Mouse (Mus musculus) common myeloid progenitor, adult 5-6 weeks (primary cell): Measurements from ENCODE around the gene Lrit3. TPM values are rescaled to one million over a fixed set of nuclear protein-coding genes. Genes with fewer than 3 reads are reported as not detected.
A peak's percentile ranks its signal among the peaks of the same experiment; 100 is the strongest.
"Not testable (repeated sequence)": the region's sequence is repeated elsewhere in the genome, so short reads cannot be mapped to it uniquely, and the experiment has no call there.

Experiments used
- ATAC-seq: replicated peaks from 2 replicates; pipeline ENCODE4 v1.8.0; 2016; ENCODE audit warnings: low read depth, mild to moderate bottlenecking, moderate TSS enrichment, inconsistent platforms; ENCODE audit not compliant: poor library complexity, severe bottlenecking
- total RNA-seq: library from RNA; stranded (forward); fragments of 200-1000, 187-1606 nt; gene quantifications from 2 replicates; pipeline ENCODE4 v1.2.3, GENCODE M21; 2017

Lrit3 gene
- total RNA-seq, 1 experiment from 2014 or later, result not detected

- ATAC-seq, result no peak
Observed at GRCm38 (mm10) chr3:129782746-129783145, 21.1 kb downstream of the Lrit3 start.

- ATAC-seq, result no peak
Observed at GRCm38 (mm10) chr3:129781435-129781834, 22.4 kb downstream of the Lrit3 start.

- ATAC-seq, result no peak
Observed at GRCm38 (mm10) chr3:129771210-129771609, 32.6 kb downstream of the Lrit3 start.

GRCm38 (mm10) chr3:129766971-129767794, 36.6 kb downstream of the Lrit3 start:
- ATAC-seq, result no peak

GRCm38 (mm10) chr3:129766106-129766505, 37.7 kb downstream of the Lrit3 start:
- no peak for ATAC-seq

- not testable (repeated sequence) for ATAC-seq
Observed at GRCm38 (mm10) chr3:129757599-129757998, 46.2 kb downstream of the Lrit3 start.

GRCm38 (mm10) chr3:129754650-129755604, 48.9 kb downstream of the Lrit3 start, which contains the start of gene Egf:
Egf (minus strand) TSS chr3:129755316.
- no peak for ATAC-seq

- ATAC-seq, result peak; percentile 80
Observed at GRCm38 (mm10) chr3:129744803-129745202, 59.0 kb downstream of the Lrit3 start.

- no peak for ATAC-seq
Observed at GRCm38 (mm10) chr3:129742781-129743180, 61.0 kb downstream of the Lrit3 start.

GRCm38 (mm10) chr3:129738291-129739183, 65.3 kb downstream of the Lrit3 start:
- 0 out of 2 replicates have a peak, but pooled peaks have one; percentile 25 for ATAC-seq

Other genes with a start within 250 kb of the Lrit3 start
- 0.82 and 2.7 TPM in 2 replicates for gene Egf, start 48.7 kb downstream of the Lrit3 start, total RNA-seq
- 0.73 and 1.5 TPM in 2 replicates for gene Rrh, start 18.6 kb upstream of the Lrit3 start, total RNA-seq
- 28.1 and 54.2 TPM in 2 replicates for gene Gar1, start 27.4 kb upstream of the Lrit3 start, total RNA-seq
- gene Cfi, start 31.9 kb upstream of the Lrit3 start, total RNA-seq, result not detected in 2 replicates
- 40.3 and 48.0 TPM in 2 replicates for gene Pla2g12a, start 74.6 kb upstream of the Lrit3 start, total RNA-seq
- 12.3 and 19.0 TPM in 2 replicates for gene Casp6, start 97.4 kb upstream of the Lrit3 start, total RNA-seq
- gene Mcub, start 166.2 kb upstream of the Lrit3 start, total RNA-seq, result 0.78 and 2.8 TPM in 2 replicates